Mouse (Mus musculus): ENCODE results near the gene Rbm28. TPM values are rescaled to one million over a fixed set of nuclear protein-coding genes. Genes with fewer than 3 reads are reported as not detected.

Rbm28 gene
- polyA plus RNA-seq, 1 experiment: 33.8 TPM

DNA sequence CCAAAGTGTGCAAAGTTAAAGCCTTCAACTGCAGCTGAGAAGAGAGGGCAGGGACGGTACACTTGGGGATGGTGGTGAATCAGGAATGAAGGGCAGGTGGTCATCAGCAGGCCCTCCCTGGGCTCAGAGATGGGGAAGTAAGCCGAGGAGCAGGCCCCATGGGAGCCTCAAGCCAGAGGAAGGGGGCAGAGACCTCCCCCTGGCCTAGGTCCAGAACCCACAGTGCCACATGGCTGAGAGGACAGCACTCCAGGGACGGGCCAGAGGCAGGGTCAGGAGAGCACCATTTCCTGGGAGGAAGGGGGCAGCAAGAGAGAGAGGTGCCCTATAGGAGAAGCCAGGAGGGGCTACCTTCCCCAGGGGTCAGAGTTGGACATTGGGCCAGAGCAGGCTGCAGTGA is 35.7 kb upstream of the Rbm28 start:
- no peak overlapping the region for H3K4me3 ChIP-seq (ENCODE audit: insufficient read depth, low read depth, low read length)

DNA sequence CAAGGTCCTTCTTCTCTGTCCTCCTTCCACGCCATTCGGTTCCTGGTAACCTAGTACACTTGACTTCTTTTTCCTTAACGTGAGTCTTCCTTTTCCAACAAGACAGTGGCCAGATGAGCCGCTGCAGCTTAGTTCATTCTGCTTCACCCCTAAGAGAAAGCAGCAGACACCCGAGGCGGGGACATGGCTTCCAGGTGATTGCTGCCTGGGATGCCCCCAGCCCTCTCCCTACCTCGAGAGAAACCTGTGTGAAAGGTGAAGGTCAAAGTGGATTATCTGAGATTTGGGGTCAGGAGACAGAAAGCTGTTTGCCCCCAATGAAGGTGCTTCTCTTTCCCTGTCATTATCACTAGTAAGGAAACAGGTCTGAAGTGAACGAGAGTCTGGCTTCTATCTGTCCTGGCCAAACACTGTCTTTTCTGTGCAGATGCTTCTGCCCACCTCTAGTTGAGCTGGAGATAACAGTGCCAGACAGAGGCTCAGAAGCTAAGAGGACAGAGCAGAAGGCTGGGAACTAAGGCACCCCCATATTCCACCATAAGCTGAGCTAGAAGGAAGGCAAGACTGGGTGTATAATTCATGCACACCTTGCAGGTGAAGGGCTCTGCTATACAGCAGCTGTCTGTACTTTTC is 34.5 kb upstream of the Rbm28 start:
- H3K27ac ChIP-seq (replicated peaks; ENCODE audit: low read depth, low read length): no peak overlapping the region
- H3K4me3 ChIP-seq (ENCODE audit: insufficient read depth, low read depth, low read length): no peak overlapping the region
- H3K4me1 ChIP-seq (ENCODE audit: control insufficient read depth, insufficient read depth, insufficient read length, low read length): no peaks in the 10 kb centered on the region

More for the DNA sequence above, 35.7 kb upstream of the Rbm28 start:
- Histone ChIP-seq H3K27ac (replicated peaks; ENCODE audit: low read depth, low read length) (no peak overlapping the region), H3K4me1 (ENCODE audit: control insufficient read depth, insufficient read depth, insufficient read length, low read length) (no peaks in the 10 kb centered on the region)

DNA sequence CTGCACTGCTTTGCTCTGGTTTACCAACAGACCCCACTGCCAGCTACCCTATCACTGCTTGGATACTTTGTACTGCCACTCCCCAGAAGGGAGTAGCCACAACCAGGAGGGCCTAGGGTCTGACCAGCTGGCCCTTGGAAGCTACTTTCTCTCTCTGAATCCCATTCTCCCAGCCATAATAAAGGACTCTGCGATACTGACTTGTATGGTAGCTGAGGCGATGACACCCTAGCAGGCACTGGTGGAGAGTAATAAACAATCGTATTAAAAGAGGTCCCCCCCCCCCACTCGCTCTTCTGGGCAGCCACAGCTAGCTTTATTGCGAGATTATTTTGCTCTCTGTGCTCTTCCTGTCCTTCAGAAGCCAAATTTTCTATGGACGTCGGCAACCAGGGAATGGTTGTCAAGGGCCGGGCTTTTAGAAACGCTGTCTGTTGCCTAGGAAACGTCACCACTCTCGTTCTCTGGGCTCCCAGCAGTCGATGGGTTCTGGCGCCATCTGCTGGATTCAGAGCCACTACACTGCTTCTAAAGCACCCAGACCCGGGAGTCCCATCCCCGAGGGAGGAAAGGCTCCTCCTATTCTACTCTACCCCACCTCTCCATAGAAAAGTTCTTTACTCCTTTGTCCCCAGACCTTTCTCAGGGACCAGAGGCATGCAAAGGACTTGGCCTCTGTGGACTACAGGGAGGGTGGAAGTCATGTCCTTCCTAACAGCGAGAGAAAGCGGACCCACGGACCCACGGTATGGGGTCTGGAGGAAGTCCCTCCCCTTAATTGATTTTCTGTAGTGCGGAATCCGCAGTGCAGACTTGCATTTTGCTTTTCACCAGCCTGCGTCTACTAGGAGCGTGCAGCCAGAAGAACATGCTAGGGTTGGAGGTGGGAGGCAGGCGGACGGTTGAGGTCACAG is 33.8 kb upstream of the Rbm28 start:
- Histone ChIP-seq H3K4me3 (ENCODE audit: insufficient read depth, low read depth, low read length) (no peak overlapping the region), H3K4me1 (ENCODE audit: control insufficient read depth, insufficient read depth, insufficient read length, low read length) (no peaks in the 10 kb centered on the region), H3K27ac (replicated peaks; ENCODE audit: low read depth, low read length) (no peak overlapping the region)

DNA sequence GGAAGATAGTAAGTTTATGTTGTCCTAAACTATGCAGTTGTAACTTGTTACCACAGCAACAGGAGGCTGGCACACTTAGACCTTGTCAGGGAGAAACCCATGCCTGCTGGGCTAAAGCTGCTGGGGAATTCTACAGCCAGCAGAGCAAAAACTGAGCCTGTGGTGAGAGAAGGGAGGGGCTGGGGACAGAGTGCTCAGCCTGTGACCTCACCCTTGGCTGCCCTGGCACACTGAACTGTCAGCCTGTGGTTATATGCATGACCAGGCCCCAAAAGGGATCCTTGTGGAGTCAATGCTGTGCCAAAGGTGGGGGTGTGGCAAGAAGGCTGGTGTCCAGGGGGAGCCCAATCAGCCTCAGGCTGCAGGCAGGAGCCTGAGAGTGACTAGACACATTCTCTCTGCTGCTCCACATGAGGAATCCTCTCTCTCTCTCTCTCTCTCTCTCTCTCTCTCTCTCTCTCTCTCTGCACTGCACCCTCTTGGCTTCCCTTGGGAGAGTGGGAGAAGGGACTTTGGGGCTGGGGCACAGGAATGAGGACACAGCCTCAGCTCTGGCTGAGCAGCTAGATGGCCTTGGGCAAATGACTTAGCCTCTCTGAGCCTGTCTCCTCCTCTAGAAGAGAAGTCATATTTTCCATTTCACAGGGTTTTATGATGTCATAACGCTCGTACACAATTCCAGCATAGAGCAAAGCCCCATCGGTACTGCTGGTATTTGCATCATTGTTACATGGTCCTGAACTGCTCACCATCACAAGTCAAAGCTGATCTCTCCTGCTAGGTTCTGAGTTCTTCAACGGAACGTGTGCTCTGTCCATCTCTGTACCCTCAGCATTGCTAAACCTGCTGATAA is 31.3 kb upstream of the Rbm28 start:
- Histone ChIP-seq H3K27ac (replicated peaks; ENCODE audit: low read depth, low read length) (0 out of 2 replicates have a peak overlapping the region, but pooled peaks have one; percentile 31), H3K4me3 (ENCODE audit: insufficient read depth, low read depth, low read length) (no peak overlapping the region), H3K4me1 (ENCODE audit: control insufficient read depth, insufficient read depth, insufficient read length, low read length) (no peaks in the 10 kb centered on the region)

DNA sequence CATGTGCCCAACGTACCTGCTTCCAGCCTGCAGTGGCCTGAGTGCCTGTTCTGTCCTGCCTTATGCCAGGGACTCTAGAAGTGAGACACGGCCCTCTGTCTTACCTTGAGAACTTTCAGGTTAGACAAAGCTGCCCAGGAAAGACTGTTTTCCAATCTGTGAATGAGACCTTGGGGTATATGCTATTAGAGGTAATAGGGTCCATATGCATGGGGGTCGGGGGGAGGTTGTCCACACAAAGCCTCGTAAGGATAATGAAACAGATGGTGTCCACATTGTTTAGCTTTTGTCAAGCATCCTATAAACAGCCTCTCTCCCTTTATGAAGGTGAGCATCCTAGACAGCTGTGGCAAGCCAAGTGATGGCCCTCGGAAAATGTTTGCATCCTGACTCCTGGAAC is 30.3 kb upstream of the Rbm28 start:
- no peak overlapping the region for H3K27ac ChIP-seq (replicated peaks; ENCODE audit: low read depth, low read length)
- no peak overlapping the region for H3K4me3 ChIP-seq (ENCODE audit: insufficient read depth, low read depth, low read length)
- no peaks in the 10 kb centered on the region for H3K4me1 ChIP-seq (ENCODE audit: control insufficient read depth, insufficient read depth, insufficient read length, low read length)

DNA sequence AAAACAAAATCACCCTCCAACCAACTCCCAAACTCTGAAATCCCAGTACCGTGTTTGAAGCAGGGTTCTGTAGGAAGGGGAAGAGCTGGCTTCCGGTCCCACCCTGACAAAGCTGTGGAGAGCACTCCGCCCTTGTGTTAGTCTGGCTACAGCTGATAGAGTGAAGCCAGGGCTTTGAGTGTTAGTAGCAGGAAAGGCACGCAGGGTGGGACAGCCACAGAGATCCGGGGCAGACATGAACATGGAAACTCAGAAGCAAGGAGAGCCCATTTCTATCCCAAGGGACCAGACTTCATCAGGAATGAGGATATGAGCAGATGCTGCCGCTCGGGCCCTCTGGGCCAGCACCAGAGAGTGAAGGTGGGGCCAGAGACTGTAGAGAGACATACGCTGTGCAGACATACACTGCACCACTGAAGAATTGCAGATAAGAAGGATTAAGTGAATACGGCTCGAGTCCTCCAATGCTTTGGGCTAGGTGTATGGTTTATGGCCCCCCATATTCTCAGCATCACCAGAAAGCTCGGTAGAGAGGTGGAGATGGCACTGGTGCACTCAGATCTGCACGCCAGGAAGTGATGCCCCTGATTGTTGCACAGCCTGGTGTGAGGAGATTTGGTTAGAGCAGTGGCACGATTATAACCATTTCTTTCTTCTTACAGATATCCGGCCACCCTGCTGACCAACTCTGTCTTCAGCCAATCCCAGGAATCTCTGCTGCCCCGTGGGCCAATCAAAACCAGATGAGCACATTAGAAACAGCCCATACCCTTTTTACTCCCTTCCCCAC is 29.4 kb upstream of the Rbm28 start:
- H3K27ac ChIP-seq (replicated peaks; ENCODE audit: low read depth, low read length): 0 out of 2 replicates have a peak overlapping the region, but pooled peaks have one; percentile 3
- H3K4me3 ChIP-seq (ENCODE audit: insufficient read depth, low read depth, low read length): no peak overlapping the region
- no peaks in the 10 kb centered on the region for H3K4me1 ChIP-seq (ENCODE audit: control insufficient read depth, insufficient read depth, insufficient read length, low read length)

DNA sequence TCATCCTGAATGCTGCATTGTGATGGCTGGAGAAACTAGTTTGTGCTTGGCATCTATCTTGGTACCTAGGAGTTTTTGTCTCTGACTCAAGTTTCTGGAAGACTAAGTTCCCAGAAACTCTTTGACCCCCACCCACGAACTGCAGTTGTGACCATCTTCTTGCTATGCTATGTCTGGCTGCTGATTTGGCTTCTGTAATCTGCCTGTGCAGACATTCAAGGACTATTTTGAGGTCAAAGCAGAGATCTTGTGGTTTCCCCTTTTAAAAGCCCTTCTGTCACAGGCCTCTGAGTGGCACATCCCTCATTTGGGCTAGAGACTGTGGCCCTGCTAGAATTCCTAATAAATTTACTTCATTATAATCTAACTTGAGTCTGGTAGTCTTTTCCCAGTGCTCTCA is 23.1 kb upstream of the Rbm28 start:
- no peaks in the 10 kb centered on the region for H3K4me1 ChIP-seq (ENCODE audit: control insufficient read depth, insufficient read depth, insufficient read length, low read length)
- no peak overlapping the region for H3K4me3 ChIP-seq (ENCODE audit: insufficient read depth, low read depth, low read length)
- no peak overlapping the region for H3K27ac ChIP-seq (replicated peaks; ENCODE audit: low read depth, low read length)

DNA sequence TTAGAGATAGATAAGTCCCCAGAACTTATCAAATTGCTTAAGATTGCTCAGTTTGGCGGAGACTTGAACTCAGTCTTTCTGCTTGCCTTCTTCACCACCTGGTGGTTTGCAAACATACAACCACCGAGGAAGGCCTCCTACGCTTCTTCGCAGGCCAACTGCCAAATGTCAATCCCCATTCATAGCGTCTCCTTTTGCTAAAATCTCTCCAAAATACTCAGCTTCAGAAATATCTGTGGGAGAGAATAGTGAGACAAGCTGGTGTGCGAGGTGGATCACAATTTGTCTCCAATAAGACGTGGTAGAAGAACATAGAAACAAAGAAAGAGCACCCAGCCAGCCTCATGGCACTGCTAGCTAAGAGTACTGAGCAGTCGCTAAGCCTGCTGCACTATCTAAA is 15.0 kb upstream of the Rbm28 start:
- Histone ChIP-seq H3K27ac (replicated peaks; ENCODE audit: low read depth, low read length) (no peak overlapping the region), H3K4me1 (ENCODE audit: control insufficient read depth, insufficient read depth, insufficient read length, low read length) (no peaks in the 10 kb centered on the region), H3K4me3 (ENCODE audit: insufficient read depth, low read depth, low read length) (no peak overlapping the region)

DNA sequence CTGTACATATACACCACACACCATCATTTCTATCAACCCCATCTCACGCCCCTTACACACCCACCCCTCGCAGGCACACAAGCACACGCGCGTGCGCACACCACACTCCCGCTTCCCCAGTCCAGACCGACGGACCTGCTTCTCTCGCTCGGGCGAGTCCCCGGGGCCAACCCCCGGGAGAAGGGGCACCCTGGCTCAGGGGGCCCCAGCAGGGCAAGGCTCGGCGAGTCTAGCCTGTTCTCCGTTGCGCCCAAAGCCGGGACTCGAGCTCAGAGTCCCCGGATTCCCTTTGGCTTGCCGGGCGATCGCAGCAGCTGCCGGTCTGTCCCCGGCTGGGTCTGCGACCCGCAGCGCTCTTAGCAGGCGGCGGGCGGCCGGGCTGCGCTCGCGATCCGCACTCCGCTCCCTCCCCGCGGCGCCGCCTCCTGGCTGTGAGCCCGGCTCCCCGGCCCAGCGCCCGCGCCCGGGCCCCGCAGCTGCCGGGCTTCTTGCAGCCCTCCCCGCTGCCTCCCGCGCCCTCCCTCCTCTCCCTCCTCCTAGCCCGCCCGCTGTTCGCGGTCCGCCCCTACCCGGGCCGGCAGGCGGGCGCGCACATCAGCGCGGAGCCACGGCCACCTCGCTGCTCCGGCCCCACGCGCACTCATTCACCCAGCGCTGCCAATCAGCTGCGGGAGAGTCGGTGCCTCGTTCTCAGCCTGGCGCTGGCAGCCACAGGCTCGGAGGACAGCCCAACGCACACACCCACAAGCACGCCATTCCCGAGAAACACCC is 14.3 kb upstream of the Rbm28 start, which contains the start of gene Prrt4:
Gene Prrt4 (minus strand): TSS at position 697 of the 771 bp plus-strand sequence.
- Histone ChIP-seq H3K4me3 (ENCODE audit: insufficient read depth, low read depth, low read length) (peak within 1 kb of the TSS; percentile 55), H3K27ac (replicated peaks; ENCODE audit: low read depth, low read length) (no peak within 1 kb of the TSS), H3K4me1 (ENCODE audit: control insufficient read depth, insufficient read depth, insufficient read length, low read length) (no peaks in the 10 kb centered on the region)

DNA sequence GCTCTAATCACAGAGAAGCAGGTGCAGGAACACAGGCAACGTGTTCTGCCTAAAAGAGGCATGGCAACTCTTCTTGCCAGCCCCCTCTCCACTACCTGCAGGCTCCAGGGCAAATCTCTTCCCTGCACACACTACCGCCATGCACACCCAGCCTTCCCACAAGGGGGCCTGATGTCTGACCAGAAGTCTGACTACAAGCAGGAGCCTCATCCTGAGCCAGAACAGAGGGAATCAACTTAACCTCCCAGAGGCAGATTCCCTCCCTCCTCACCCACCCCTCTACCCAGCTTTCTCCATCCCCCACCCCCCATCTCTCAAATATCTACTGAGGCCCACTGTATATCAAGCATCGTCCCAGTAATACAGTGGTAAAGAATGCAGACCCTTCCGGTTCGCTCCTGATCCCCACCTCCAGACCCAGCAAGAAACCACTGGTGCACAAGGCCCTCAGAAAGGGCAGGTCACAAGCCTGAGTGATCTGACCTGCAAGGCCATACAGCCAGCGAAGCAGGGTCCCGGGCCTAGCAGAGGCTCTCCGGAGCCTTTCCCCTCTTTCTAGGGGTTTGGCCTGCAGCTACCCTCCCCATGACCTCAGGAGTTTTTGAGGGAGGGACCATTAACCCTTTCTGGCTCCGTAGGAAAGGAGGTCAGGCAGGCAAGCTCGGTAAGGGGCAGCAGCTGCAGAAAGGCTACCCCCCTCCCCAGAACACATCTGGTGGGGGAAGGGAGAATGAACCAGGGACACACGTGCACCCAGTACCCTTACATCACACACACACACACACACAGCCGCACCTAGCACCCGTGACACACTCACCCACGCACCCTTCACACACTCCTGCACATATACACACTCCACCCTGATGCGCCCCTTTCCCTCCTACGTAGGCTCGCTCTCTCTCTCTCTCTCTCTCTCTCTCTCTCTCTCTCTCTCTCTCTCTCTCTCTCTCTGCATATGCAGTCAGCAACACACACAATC is 13.4 kb upstream of the Rbm28 start:
- Histone ChIP-seq H3K4me1 (ENCODE audit: control insufficient read depth, insufficient read depth, insufficient read length, low read length) (no peaks in the 10 kb centered on the region), H3K27ac (replicated peaks; ENCODE audit: low read depth, low read length) (no peak overlapping the region), H3K4me3 (ENCODE audit: insufficient read depth, low read depth, low read length) (no peak overlapping the region)

DNA sequence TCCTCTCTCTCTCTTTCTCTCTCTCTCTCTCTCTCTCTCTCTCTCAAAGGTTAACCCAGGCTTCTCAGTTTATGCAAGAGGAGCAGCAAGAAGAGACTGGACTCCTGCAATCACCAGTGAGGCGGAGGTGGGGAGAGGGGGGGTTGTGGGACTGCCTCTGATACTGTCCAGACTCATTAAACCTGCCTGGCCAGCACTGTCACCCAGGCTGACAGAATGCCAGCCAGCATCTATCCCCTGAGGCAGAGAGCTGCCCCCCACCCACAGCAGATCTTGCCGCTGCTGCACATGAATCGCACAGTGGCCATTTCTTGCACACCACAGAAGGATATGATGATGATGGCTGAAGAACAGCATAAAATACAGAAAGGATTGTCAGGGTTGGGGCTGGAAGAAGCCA is 10.3 kb upstream of the Rbm28 start:
- Histone ChIP-seq H3K4me1 (ENCODE audit: control insufficient read depth, insufficient read depth, insufficient read length, low read length) (no peaks in the 10 kb centered on the region), H3K4me3 (ENCODE audit: insufficient read depth, low read depth, low read length) (no peak overlapping the region), H3K27ac (replicated peaks; ENCODE audit: low read depth, low read length) (no peak overlapping the region)

DNA sequence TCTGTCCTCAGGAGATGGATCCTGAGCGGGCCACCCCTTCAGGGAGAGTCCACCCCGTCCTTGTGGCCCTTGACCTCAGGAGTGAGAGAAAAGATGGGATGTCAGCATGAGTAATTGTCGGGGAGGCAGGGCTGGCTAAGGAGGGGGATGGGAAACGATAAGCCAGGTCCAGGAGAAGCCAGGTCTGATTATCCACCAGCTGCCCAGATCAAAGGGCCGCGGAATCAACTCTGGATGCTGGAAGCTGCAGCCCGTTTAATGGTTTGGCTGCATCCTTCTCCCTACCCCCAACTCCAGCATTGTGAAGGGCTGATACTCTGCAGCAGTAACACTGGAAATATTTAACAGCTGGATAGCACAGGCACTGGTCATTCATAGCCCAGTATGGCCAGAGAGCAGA is 9.6 kb upstream of the Rbm28 start:
- Histone ChIP-seq H3K4me3 (ENCODE audit: insufficient read depth, low read depth, low read length) (no peak overlapping the region), H3K4me1 (ENCODE audit: control insufficient read depth, insufficient read depth, insufficient read length, low read length) (no peaks in the 10 kb centered on the region), H3K27ac (replicated peaks; ENCODE audit: low read depth, low read length) (no peak overlapping the region)

DNA sequence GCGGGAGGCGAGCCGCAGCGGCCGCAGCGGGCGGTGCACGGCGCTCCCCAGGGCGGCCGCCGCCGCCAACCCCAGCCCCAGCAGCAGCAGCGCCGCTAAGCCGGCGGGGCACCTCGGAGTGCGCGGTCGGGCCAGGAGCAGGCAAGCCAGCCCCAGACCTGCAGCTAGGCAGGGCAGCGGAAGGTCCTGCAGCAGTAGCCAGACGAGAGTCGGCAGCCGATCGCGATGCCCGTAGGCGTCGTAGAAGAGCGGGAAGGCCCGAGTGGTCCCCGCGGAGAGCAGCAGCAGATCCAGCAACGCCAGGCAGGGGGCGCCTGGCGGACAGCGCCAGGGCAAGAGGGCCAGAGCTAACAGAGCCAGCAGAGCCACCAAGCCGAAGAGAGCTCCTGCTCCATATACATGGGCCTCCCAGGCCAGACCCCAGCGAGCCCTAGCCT is 6.2 kb upstream of the Rbm28 start:
- Histone ChIP-seq H3K4me1 (ENCODE audit: control insufficient read depth, insufficient read depth, insufficient read length, low read length) (no peaks in the 10 kb centered on the region), H3K4me3 (ENCODE audit: insufficient read depth, low read depth, low read length) (peak overlapping the region; percentile 57), H3K27ac (replicated peaks; ENCODE audit: low read depth, low read length) (no peak overlapping the region)

All from brown adipose tissue, adult 24 weeks (tissue).